Mouse (Mus musculus): ENCODE results near the gene Pld1. TPM values are rescaled to one million over a fixed set of nuclear protein-coding genes. Genes with fewer than 3 reads are reported as not detected.

The Pld1 gene
- total RNA-seq, 2 experiments from 2014 or later: 13.3 to 14.3 TPM

DNA sequence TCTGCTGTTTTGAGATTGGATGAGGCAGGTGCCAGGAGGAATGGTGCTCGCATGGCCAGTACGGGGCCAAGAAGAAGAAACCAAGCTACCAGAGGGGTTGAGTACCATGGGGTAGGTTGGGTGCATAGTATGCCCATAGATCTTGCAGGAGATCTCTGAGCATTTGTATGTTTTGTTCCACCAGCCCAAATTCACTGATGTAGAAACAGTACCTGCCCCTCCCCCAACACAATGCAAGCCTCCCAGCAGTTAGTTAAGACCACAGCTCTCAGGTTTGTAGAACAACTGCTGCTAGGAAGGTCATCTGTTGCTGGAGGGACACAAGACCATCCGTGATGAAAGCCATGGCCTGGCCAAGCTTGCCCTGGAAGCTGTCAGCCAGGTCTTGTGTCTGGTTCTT, 220.4 kb downstream of the Pld1 start:
- DNase-seq: no peak

GRCm38 (mm10) chr3:28162346-28162745, 223.9 kb downstream of the Pld1 start:
- DNase-seq: no peak

- no peak for DNase-seq
These were observed 226.2 kb downstream of the Pld1 start for GRCm38 (mm10) chr3:28164678-28165077.

DNA sequence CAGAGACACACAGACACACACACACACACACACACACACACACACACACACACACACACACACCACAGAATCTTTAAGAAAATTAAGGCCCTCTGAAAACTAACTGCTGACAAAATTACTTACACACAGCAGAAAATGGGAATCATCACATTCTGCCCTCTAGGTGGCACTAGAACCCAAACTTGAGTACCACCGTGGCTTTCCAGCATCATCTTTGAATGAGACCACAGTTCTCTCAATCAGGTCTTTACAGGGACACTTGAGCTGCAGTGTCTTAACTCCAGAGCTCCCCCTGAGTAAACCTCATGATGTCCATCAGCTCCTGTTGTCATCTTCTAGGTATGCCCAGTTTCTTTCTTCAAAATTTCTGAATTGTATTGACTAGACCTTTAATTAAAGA, 227.1 kb downstream of the Pld1 start:
- peak; percentile 77 for DNase-seq

DNA sequence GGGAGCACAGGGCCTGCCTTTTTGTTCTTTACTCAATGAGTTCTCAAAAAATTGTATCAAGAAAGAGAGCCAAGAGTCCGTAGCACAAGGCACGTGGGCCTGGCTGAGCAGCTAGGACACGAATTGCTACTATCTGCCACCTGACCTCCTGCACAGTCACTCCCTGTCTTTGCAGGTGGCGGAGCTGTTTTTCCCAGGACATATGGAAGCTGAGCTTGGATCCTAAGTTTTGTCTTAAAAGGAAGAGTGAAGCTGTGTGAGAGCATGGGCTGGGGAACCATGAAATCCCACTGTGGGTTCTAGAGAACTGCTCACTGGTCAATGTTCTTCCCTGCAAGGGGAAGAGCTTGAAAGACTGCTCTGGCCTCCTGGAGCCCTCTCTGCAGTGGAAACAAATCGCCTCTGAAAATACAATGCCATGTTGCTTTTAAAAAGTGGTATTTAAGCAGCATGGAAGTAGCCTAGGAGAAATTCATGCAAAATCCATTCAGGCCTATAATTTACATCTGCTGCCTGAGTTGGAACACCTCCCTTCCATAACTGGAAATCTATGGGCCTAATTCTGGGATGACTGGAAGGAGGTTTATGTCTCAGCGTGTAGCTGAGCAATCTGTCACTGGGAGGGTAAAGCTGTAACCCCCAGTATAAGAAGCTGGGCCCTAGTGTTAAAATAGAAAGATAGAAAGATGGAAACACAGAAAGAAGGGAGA, 229.5 kb downstream of the Pld1 start:
- DNase-seq: no peak

- DNase-seq: peak; percentile 67
These were observed 232.6 kb downstream of the Pld1 start for GRCm38 (mm10) chr3:28170911-28171618.

DNA sequence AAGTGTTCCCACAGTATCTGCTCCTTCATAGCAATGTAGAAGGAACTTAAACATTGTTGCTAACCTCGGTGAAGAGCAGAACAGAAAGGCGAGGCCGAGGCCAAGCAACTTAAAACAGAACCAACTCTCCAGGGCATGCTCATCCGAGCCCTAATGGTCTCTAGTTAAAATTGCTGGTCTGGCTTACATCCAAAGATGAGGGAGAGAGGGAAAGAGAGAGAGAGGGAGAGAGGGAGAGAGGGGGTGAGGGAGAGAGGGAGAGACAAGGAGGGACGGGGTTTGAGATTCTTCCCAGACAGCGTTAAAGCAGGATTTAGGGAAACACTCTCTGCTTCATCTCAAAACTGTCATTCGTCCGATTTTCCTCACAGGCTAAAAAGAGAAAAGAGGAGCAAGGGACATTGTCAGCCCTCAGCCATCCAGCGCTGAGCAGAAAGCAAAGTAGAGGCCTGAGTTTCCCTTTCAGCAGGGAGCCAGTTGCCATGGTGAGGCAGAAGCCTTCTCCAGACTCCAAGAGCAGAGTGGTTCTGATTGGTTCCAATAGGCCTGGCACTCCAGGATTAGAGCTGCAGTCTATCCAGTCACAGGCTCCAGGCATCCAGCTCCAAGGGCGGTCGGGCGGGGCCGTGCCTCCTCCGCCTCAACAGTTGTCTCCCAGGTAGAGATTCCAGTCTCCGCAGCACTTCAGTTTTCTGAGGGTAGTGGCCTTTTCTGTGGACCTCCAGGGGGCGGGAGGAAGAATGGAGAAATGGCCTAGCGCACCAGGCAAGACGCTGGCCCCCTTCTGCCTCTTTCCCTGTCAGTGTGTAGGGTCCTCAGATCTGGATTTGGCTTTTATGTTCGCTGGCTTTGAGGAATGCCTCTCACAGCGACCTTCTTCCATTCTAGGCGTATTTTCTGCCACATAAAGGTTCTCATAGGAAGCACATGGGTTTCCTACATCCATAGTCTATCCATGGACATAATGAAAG, 237.8 kb downstream of the Pld1 start:
- peak; percentile 19 for DNase-seq

GRCm38 (mm10) chr3:28178333-28178732, 239.8 kb downstream of the Pld1 start:
- no peak for DNase-seq

Other genes with a start within 250 kb of the Pld1 start
- gene Fndc3b, start 227.4 kb upstream of the Pld1 start, total RNA-seq (2021): 10 to 100 TPM; 83.4 to 89.7 TPM
- not detected for gene Tmem212, start 42.3 kb upstream of the Pld1 start, total RNA-seq (2021)

Measured in heart, postnatal 4 days (tissue).